Mouse (Mus musculus): Measurements from ENCODE around the gene Serinc5. TPM values are rescaled to one million over a fixed set of nuclear protein-coding genes. Genes with fewer than 3 reads are reported as not detected.

Serinc5 gene
- polyA plus RNA-seq, 1 experiment from 2014 or later, result 18.4 TPM

- WGBS, result 48% methylated on average over 7 of the region's 7 CpGs
- no peak overlapping the region for H3K27ac ChIP-seq
- DNase-seq (ENCODE audit: low spot score) (no peak), ATAC-seq (ENCODE audit: low FRiP score) (no peak)
- H3K4me2 ChIP-seq (replicated peaks), result no peak overlapping the region
- peaks cover 23% of the 10 kb centered on the region for H3K36me3 ChIP-seq (replicated peaks; ENCODE audit: control insufficient read depth, insufficient read depth)
- H3K9ac ChIP-seq, result no peak overlapping the region
- no peaks in the 10 kb centered on the region for H3K4me1 ChIP-seq (replicated peaks; ENCODE audit: control insufficient read depth, insufficient read depth, low read length)
- no peaks in the 10 kb centered on the region for H3K27me3 ChIP-seq (ENCODE audit: control insufficient read depth, insufficient read depth, low read length)
- H3K4me3 ChIP-seq (replicated peaks; ENCODE audit: low read length), result no peak overlapping the region
- no peaks in the 10 kb centered on the region for H3K9me3 ChIP-seq (ENCODE audit: control insufficient read depth, low read length)
Measured at GRCm38 (mm10) chr13:92704189-92704588, 93.3 kb downstream of the Serinc5 start.

- Histone ChIP-seq H3K36me3 (replicated peaks; ENCODE audit: control insufficient read depth, insufficient read depth) (peaks cover 27% of the 10 kb centered on the region), H3K9me3 (ENCODE audit: control insufficient read depth, low read length) (no peaks in the 10 kb centered on the region), H3K9ac (no peak overlapping the region), H3K4me3 (replicated peaks; ENCODE audit: low read length) (no peak overlapping the region), H3K27ac (no peak overlapping the region), H3K27me3 (ENCODE audit: control insufficient read depth, insufficient read depth, low read length) (no peaks in the 10 kb centered on the region), H3K4me2 (replicated peaks) (no peak overlapping the region), H3K4me1 (replicated peaks; ENCODE audit: control insufficient read depth, insufficient read depth, low read length) (no peaks in the 10 kb centered on the region)
- WGBS, result 88% methylated on average over 7 of the region's 7 CpGs
- DNase-seq (ENCODE audit: low spot score) (no peak), ATAC-seq (ENCODE audit: low FRiP score) (no peak)
Measured at GRCm38 (mm10) chr13:92705016-92705535, 94.2 kb downstream of the Serinc5 start.

GRCm38 (mm10) chr13:92706342-92707061 lies 95.6 kb downstream of the Serinc5 start:
- DNase-seq (ENCODE audit: low spot score), result no peak
- Histone ChIP-seq H3K27ac (no peak overlapping the region), H3K9me3 (ENCODE audit: control insufficient read depth, low read length) (no peaks in the 10 kb centered on the region), H3K4me2 (replicated peaks) (no peak overlapping the region), H3K36me3 (replicated peaks; ENCODE audit: control insufficient read depth, insufficient read depth) (peaks cover 27% of the 10 kb centered on the region), H3K4me1 (replicated peaks; ENCODE audit: control insufficient read depth, insufficient read depth, low read length) (no peaks in the 10 kb centered on the region), H3K9ac (no peak overlapping the region), H3K4me3 (replicated peaks; ENCODE audit: low read length) (no peak overlapping the region), H3K27me3 (ENCODE audit: control insufficient read depth, insufficient read depth, low read length) (no peaks in the 10 kb centered on the region)
- ATAC-seq (ENCODE audit: low FRiP score), result no peak
- 90% methylated on average over 9 of the region's 9 CpGs for WGBS

- 61% methylated on average over 2 of the region's 2 CpGs for WGBS
- Histone ChIP-seq H3K9ac (no peak overlapping the region), H3K4me3 (replicated peaks; ENCODE audit: low read length) (no peak overlapping the region)
Measured at GRCm38 (mm10) chr13:92707941-92708340, 97.0 kb downstream of the Serinc5 start.

GRCm38 (mm10) chr13:92708466-92708865 lies 97.6 kb downstream of the Serinc5 start:
- Histone ChIP-seq H3K9me3 (ENCODE audit: control insufficient read depth, low read length) (no peaks in the 10 kb centered on the region), H3K9ac (no peak overlapping the region), H3K4me2 (replicated peaks) (no peak overlapping the region), H3K27me3 (ENCODE audit: control insufficient read depth, insufficient read depth, low read length) (no peaks in the 10 kb centered on the region), H3K36me3 (replicated peaks; ENCODE audit: control insufficient read depth, insufficient read depth) (peaks cover 27% of the 10 kb centered on the region), H3K27ac (no peak overlapping the region), H3K4me3 (replicated peaks; ENCODE audit: low read length) (no peak overlapping the region), H3K4me1 (replicated peaks; ENCODE audit: control insufficient read depth, insufficient read depth, low read length) (no peaks in the 10 kb centered on the region)
- ATAC-seq (ENCODE audit: low FRiP score) (no peak), DNase-seq (ENCODE audit: low spot score) (no peak)
- WGBS, result 66% methylated on average over 1 of the region's 1 CpGs

More at GRCm38 (mm10) chr13:92707941-92708340, 97.0 kb downstream of the Serinc5 start:
- no peaks in the 10 kb centered on the region for H3K9me3 ChIP-seq (ENCODE audit: control insufficient read depth, low read length)
- H3K4me2 ChIP-seq (replicated peaks), result no peak overlapping the region
- H3K27me3 ChIP-seq (ENCODE audit: control insufficient read depth, insufficient read depth, low read length), result no peaks in the 10 kb centered on the region
- H3K27ac ChIP-seq, result no peak overlapping the region
- no peaks in the 10 kb centered on the region for H3K4me1 ChIP-seq (replicated peaks; ENCODE audit: control insufficient read depth, insufficient read depth, low read length)
- ATAC-seq (ENCODE audit: low FRiP score), result no peak
- no peak for DNase-seq (ENCODE audit: low spot score)
- H3K36me3 ChIP-seq (replicated peaks; ENCODE audit: control insufficient read depth, insufficient read depth), result peaks cover 27% of the 10 kb centered on the region

GRCm38 (mm10) chr13:92709535-92709934 lies 98.6 kb downstream of the Serinc5 start:
- Histone ChIP-seq H3K27me3 (ENCODE audit: control insufficient read depth, insufficient read depth, low read length) (no peaks in the 10 kb centered on the region), H3K27ac (no peak overlapping the region), H3K9ac (no peak overlapping the region), H3K36me3 (replicated peaks; ENCODE audit: control insufficient read depth, insufficient read depth) (peaks cover 27% of the 10 kb centered on the region), H3K9me3 (ENCODE audit: control insufficient read depth, low read length) (no peaks in the 10 kb centered on the region), H3K4me2 (replicated peaks) (no peak overlapping the region), H3K4me1 (replicated peaks; ENCODE audit: control insufficient read depth, insufficient read depth, low read length) (no peaks in the 10 kb centered on the region), H3K4me3 (replicated peaks; ENCODE audit: low read length) (no peak overlapping the region)
- DNase-seq (ENCODE audit: low spot score) (no peak), ATAC-seq (ENCODE audit: low FRiP score) (no peak)
- WGBS, result 17% methylated on average over 3 of the region's 3 CpGs

GRCm38 (mm10) chr13:92710361-92710760 lies 99.5 kb downstream of the Serinc5 start:
- Histone ChIP-seq H3K4me3 (replicated peaks; ENCODE audit: low read length) (no peak overlapping the region), H3K4me2 (replicated peaks) (no peak overlapping the region)
- WGBS, result 80% methylated on average over 1 of the region's 1 CpGs

GRCm38 (mm10) chr13:92711821-92712220 lies 100.9 kb downstream of the Serinc5 start:
- Histone ChIP-seq H3K27ac (no peak overlapping the region), H3K4me2 (replicated peaks) (no peak overlapping the region), H3K36me3 (replicated peaks; ENCODE audit: control insufficient read depth, insufficient read depth) (peaks cover 15% of the 10 kb centered on the region; the same call in 1 of the 2 replicates), H3K9me3 (ENCODE audit: control insufficient read depth, low read length) (no peaks in the 10 kb centered on the region), H3K4me1 (replicated peaks; ENCODE audit: control insufficient read depth, insufficient read depth, low read length) (no peaks in the 10 kb centered on the region), H3K4me3 (replicated peaks; ENCODE audit: low read length) (no peak overlapping the region), H3K9ac (no peak overlapping the region), H3K27me3 (ENCODE audit: control insufficient read depth, insufficient read depth, low read length) (no peaks in the 10 kb centered on the region)
- WGBS, result 94% methylated on average over 1 of the region's 1 CpGs
- no peak for DNase-seq (ENCODE audit: low spot score)
- ATAC-seq (ENCODE audit: low FRiP score), result no peak

More at GRCm38 (mm10) chr13:92710361-92710760, 99.5 kb downstream of the Serinc5 start:
- no peak for ATAC-seq (ENCODE audit: low FRiP score)
- no peak for DNase-seq (ENCODE audit: low spot score)
- Histone ChIP-seq H3K27me3 (ENCODE audit: control insufficient read depth, insufficient read depth, low read length) (no peaks in the 10 kb centered on the region), H3K4me1 (replicated peaks; ENCODE audit: control insufficient read depth, insufficient read depth, low read length) (no peaks in the 10 kb centered on the region), H3K9ac (no peak overlapping the region), H3K36me3 (replicated peaks; ENCODE audit: control insufficient read depth, insufficient read depth) (peaks cover 27% of the 10 kb centered on the region), H3K27ac (no peak overlapping the region), H3K9me3 (ENCODE audit: control insufficient read depth, low read length) (no peaks in the 10 kb centered on the region)

- no peak overlapping the region for H3K27ac ChIP-seq
- DNase-seq (ENCODE audit: low spot score) (no peak), ATAC-seq (ENCODE audit: low FRiP score) (no peak)
- H3K4me3 ChIP-seq (replicated peaks; ENCODE audit: low read length), result no peak overlapping the region
- H3K4me1 ChIP-seq (replicated peaks; ENCODE audit: control insufficient read depth, insufficient read depth, low read length), result no peaks in the 10 kb centered on the region
- peaks cover 15% of the 10 kb centered on the region; the same call in 1 of the 2 replicates for H3K36me3 ChIP-seq (replicated peaks; ENCODE audit: control insufficient read depth, insufficient read depth)
- no peaks in the 10 kb centered on the region for H3K27me3 ChIP-seq (ENCODE audit: control insufficient read depth, insufficient read depth, low read length)
- H3K9ac ChIP-seq, result no peak overlapping the region
- no peak overlapping the region for H3K4me2 ChIP-seq (replicated peaks)
- 96% methylated on average over 4 of the region's 4 CpGs for WGBS
- no peaks in the 10 kb centered on the region for H3K9me3 ChIP-seq (ENCODE audit: control insufficient read depth, low read length)
Measured at GRCm38 (mm10) chr13:92712619-92713018, 101.7 kb downstream of the Serinc5 start.

Measured in hindbrain, embryonic 14.5 days (tissue).